Mouse (Mus musculus): ENCODE data around the gene Elmo3.
A peak's percentile ranks its signal among the peaks of the same experiment; 100 is the strongest.

Gene Elmo3

DNA sequence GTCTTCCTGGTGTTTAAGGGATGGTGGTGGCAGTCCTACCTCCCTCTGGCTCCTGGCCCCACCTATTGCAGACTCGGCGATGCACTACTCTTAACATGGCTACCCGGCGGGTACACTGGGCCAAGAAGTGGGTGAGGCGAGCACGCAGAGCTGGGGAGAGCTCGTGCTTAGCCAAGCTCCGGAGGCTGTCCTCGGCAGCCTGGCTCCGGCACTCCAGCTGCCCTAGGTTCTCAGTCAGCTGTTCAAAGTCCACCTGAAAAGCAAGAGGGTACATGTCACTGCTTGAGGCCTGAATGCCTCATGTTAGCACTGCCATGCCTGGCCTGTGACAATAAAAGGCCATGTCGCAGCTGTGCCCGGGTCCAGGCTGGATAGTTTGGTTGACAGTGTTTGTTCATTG is 24.9 kb downstream of the Elmo3 start:
- DNase-seq = no peak

DNA sequence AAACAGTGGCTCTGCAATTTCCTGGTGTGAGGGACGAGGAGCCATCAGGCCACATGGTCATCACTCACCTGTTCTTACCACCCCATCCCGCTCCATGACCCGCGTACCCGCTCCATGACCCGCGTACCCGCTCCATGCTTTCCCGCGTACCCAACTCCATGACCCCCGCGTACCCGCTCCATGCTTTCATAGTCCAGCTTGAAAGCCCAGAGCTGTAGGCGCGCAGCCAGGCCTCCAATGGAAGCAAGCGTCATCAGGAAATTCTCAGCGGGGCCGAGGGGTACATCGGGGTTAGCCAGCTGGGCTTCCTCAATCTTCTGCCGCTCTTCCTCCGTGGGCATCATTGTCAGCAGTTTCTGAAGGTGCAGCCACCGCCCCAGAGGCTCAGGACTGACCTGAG is 26.1 kb downstream of the Elmo3 start:
- no peak for DNase-seq

- no peak for DNase-seq
Observed at GRCm38 (mm10) chr8:105331931-105332330, 26.5 kb downstream of the Elmo3 start.

- no peak for DNase-seq
Observed at GRCm38 (mm10) chr8:105332523-105332922, 27.1 kb downstream of the Elmo3 start.

GRCm38 (mm10) chr8:105336373-105337130 is 31.2 kb downstream of the Elmo3 start:
- peak; percentile 27 for DNase-seq

DNA sequence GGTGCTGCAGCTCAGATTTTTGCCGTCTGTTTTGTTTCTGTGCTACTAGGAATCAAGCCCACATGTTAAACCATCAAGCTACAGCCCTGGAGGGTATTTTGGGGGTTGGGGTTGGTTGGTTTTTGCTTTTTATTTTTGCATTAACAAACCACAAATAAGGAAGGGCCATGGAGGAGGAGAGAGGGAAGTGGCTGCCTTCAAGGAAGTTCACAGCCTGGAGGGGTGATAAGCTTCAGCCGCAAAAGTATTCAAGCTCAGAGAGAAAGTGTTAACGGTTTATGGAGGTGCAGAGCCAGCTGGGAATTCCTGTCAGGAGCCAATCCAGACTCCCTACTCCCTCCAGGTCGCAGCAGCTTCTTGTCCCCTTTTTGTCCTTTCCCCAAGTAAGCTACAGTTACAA is 33.6 kb downstream of the Elmo3 start:
- no peak for DNase-seq

DNA sequence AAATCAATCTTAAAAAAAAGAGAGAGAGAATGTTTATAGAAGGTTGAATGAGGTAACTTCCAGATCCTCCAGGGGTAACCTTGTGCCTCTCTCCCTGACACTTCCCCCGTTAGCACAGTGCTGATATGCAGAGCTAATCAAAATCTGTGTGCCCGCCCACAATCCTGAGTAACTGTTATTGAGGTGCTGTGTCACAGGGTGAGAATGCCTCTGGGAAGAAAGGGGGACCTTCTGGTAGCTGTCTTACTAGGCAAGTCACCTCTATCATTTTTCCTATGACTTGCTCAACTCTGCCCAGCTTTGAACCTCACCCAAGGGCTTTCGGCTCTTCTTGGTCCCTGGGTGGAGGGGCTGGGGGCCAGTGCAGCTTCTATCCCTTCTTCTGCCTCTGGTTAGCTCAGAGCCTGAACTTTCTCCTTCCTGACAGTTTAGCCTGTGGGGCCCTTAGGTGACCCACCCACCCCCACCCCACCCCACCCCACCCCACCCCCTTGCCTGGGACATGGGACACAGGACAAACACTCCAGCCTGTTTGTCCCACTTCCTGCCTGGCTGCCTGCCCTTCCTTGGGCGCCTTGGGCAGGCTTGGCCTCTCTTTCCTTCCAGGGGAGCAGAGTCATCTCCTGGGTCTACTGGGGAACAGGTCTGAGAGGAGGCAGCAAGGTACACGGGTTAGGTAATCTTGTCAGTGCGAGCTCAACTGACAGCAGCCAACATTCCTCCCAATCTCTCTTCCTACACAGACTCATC is 34.7 kb downstream of the Elmo3 start:
- no peak for DNase-seq

DNA sequence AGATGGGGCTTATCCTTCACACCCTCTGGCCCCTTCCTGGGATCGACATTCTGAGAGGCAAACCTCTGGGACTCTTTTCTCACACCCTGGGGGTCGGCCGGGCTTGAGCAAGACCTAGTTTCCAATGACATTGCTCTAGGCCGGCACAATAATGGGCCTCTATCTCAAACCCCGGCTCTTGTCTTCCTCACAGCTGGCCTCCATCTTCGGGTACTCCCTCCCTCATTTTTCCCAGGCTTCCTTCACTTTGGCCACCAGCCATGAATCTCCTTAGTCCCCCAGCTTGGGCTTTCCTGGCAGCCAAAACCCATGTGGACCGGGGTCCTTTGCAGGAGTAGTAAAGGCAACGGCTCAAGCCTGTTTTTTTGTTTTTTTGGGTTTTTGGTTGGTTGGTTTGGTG is 36.0 kb downstream of the Elmo3 start:
- DNase-seq = no peak

- DNase-seq = no peak
Observed at GRCm38 (mm10) chr8:105342768-105343167, 37.4 kb downstream of the Elmo3 start.

DNA sequence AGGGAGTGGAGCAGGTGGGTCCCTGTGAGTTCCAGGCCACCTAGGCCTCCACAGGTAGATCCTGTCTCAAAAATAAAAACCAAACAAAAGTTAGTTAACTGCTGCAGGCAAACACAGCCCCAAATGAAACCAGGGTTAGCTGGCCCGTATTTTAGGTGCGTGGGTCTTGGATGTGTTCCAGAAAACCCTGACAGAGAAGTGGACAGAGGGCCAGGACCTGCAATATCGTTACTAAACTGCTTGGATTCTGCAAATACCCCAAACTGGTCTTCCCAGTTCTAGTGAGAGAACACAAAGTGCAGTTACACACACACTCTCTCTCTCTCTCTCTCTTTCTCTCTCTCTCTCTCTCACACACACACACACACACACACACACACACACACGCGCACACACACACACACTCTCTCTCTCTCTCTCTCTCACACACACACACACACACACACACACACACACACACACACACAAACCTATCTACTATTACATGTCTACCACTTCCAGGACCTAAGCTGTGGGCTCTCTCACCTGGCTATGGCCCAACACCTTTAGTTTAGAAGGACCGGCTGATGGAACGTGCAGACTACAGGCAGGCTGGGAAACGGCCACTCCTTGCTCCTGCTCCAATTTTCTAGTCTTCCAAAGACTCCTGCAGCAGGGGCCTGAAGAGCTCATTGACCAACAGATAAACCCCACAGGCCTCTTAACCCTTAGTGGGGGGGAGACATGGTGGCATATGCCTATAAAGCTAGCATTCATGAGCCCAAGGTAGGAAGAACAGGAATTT is 38.6 kb downstream of the Elmo3 start:
- no peak for DNase-seq

- no peak for DNase-seq
Observed at GRCm38 (mm10) chr8:105345061-105345975, 39.9 kb downstream of the Elmo3 start.

GRCm38 (mm10) chr8:105346611-105347427 is 41.4 kb downstream of the Elmo3 start:
- peak; percentile 68 for DNase-seq

DNA sequence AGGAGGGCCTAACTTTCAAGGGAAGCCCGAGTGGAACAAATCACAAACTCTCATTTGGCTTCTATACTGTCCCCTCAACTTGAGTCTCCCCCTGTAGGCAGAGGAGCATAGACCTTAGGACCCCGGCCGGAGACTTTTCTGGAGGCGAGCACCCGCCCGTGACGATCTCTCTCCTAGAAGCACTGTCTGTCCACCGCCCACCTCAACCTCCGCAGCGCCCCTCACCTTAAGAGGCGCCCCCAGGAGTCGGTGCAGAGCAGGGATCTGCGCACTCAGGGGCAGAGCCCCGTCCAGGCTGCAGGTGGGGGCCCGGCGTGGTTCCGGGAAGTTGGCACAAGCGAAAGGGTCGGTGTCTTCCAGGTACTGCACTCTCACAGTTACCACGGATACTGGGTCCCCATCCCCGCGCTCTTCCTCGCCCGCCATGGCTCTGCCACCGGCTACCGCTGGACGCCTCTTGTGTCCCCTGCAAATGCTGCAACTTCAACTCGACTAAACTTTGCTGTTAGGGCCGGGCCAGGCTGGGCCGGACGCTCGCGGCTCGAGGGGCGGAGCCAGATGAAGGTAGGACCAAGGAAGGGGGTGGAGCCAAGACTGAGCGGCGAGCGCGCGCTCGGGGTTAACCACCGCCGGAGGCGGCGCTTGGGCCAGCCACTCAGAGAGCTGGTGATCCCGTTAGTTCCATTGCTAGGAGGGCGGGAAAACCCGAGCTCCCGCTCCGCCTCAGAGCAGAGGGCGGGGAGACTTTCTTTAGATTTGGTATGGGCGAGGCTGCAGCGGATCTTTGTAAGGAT is 42.2 kb downstream of the Elmo3 start, which contains the start of gene Fhod1:
TSS of gene Fhod1 (minus strand) at position 526 of the 794 bp plus-strand sequence.
- peak; percentile 99 for DNase-seq

DNA sequence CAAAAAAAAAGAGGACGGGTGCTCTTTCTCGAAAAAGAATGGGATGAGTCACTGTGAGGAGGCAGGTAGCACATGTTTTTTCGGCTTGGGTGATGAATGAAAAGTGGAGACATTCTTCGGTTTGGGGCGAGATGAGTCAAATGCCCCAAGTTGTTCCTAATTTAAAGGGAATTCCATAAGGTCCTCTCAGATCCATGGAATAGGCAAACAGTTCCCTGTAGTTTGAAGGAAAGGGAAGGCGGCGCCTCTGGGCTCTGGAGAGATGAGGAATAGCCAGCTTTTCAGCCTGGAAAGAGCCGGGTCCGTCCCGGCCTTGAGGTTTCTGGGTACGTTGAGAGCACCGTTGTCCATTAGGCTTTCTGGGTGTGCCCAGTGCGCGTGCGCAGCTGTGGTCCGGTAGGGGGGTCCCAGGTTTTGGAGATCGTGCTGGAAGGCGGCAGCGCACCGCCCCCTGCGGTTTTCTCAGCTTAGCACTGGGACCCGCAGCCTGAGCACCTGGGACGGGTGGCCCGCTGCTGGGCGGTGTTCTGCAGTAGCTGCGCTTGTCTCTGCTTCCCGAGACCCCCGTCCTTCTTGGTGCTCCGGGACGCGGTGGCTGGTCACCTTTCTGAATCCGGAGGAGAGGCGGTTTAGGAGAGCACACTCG is 43.2 kb downstream of the Elmo3 start, which contains the start of gene Slc9a5:
TSS of gene Slc9a5 (plus strand) at position 394 of the 646 bp plus-strand sequence.
- DNase-seq = peak; percentile 90

GRCm38 (mm10) chr8:105349096-105349771 is 43.8 kb downstream of the Elmo3 start:
- DNase-seq = peak; percentile 71

GRCm38 (mm10) chr8:105350186-105350585 is 44.8 kb downstream of the Elmo3 start:
- no peak for DNase-seq

DNA sequence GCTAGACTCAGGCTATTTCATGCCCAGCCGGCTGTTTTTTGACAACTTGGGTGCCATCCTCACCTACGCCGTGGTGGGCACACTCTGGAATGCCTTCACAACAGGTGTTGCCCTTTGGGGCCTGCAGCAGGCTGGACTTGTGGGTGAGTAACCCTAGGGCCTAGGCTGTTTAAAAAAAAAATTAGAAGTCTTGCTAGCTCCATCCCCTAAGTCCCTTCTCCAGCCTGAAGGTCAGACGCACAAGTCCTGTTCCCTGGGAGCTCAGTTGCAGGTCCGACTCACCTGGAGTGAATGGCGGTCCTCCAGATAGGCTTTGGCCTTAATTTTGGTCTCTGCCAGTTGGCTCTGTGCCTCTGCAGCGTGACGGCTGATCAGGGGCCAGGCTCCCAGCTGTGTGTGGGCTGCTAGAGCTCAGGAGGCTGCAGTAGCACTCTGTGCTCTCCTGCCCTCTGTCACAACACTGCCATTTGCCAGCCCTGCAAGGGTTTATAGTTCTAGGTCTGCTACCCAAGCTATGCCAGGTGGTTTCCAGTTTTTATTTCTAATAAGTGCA is 48.3 kb downstream of the Elmo3 start:
- DNase-seq = no peak

DNA sequence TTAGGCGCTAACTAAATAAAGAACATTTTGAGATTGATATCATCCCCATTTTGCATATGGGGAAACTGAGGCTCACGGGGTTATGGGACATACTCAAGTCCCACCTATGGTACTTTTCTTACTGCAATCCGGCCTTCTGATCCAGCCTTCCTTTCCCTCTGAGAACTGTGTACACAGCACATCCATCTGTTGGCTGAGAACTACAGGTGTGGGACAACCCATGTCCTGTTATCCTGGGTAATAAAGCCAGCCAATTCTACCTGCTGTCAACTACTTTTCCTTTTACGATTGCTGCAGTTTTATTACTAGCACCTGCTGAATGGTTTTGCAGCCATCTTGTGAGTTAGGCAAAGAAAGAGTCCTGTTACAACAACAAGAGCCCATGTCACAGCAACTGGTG is 49.1 kb downstream of the Elmo3 start:
- DNase-seq = no peak

Measured in embryo, embryonic 11 days (tissue).